Mouse (Mus musculus): ENCODE measurements around the gene Ppp1r15b. TPM values are rescaled to one million over a fixed set of nuclear protein-coding genes. Genes with fewer than 3 reads are reported as not detected.
A peak's percentile ranks its signal among the peaks of the same experiment; 100 is the strongest.

Ppp1r15b gene
- 6.7 and 8.7 TPM in 2 replicates for polyA plus RNA-seq (2012; ENCODE audit: insufficient read depth, low replicate concordance)

GRCm38 (mm10) chr1:133130638-133131560, at the start of gene Ppp1r15b:
Ppp1r15b (plus strand) TSS chr1:133131143.
- no peaks in the 10 kb centered on the region for H3K9me3 ChIP-seq

DNA sequence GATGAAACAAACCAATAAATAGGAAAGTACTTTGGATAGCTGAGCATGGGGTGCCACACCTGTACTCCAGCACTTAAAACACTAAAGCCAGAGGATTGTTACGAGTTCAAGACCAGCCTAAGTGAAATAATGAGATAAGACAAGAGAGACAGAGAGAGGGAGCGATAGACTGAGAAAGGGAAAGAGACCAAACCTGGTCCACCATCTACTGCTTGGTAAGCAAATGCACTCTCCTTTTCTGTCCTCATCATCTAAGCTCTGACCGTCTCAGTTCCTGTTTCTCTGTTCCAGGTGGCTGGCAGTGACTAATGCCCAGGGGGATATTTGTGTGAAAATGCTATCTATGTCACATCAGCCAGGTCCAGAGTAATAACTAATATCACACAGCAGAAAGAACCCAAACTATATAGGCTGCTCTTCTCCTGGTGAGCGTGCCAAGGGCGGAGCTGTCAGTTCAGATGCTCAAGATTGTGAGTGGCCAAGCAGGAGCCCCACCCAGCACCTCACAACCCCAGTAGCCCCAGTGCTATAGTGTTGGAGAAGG, 47.9 kb upstream of the Ppp1r15b start:
- Histone ChIP-seq H3K27me3 (replicated peaks) (peaks cover 71% of the 10 kb centered on the region), H3K4me1 (peaks cover 46% of the 10 kb centered on the region), H3K4me3 (replicated peaks) (no peak overlapping the region), H3K9me3 (0 out of 2 replicates have a peak, but pooled peaks cover 7% of the 10 kb centered on the region), H3K36me3 (replicated peaks; ENCODE audit: low read length) (peaks cover 76% of the 10 kb centered on the region)
- TF ChIP-seq FLI1 (IDR thresholded peaks at IDR 0.05; ENCODE audit: low read length) (no peak), GATA1 (IDR thresholded peaks at IDR 0.05; ENCODE audit: borderline replicate concordance, low read length) (no peak)

More at GRCm38 (mm10) chr1:133130638-133131560, at the start of gene Ppp1r15b:
- no peaks in the 10 kb centered on the region for H3K27me3 ChIP-seq (replicated peaks)
- TF ChIP-seq GATA1 (IDR thresholded peaks at IDR 0.05; ENCODE audit: borderline replicate concordance, low read length) (no peak), FLI1 (IDR thresholded peaks at IDR 0.05; ENCODE audit: low read length) (no peak; the same call in 1 of the 2 replicates)
- H3K36me3 ChIP-seq (replicated peaks; ENCODE audit: low read length) = peaks cover 30% of the 10 kb centered on the region
- peaks cover 37% of the 10 kb centered on the region for H3K4me1 ChIP-seq
- peak within 1 kb of the TSS; percentile 98 for H3K4me3 ChIP-seq (replicated peaks)

DNA sequence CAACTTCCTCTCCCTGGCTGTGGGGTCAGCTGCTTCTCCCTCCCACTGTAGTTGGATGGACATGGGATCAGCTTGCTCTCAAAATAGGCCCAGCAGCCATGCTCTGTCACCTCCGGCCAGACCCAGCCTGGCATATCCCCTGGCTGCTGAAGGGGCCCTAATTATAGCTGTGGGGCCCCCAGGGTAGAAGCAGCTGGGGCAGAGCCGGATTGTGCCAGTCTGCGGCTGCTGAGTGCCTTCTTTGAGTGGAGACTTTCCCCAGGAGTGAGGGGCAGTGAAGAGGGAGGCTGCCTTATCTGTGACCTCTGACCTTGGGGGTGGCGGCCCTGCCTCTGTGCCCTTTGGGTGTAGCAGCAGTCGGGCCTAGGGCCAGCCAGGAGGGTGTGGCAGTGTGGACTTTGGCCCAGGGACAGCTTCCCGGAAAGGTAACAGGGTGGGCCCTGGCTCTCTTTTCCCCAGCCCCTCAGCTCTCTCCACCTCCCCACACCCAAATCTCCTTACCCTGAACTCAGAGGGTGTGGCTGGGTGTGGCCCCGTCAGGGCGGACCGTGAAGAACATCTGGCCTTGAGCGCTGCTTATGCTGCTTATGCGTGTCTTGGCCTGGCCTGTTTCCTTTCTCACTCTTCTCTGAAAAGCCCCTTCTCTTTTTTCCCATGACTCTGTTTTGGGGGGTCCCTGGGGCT, 46.9 kb upstream of the Ppp1r15b start:
- Histone ChIP-seq H3K4me1 (peaks cover 45% of the 10 kb centered on the region), H3K4me3 (replicated peaks) (peak overlapping the region; percentile 64), H3K9me3 (0 out of 2 replicates have a peak, but pooled peaks cover 6% of the 10 kb centered on the region), H3K27me3 (replicated peaks) (peaks cover 68% of the 10 kb centered on the region), H3K36me3 (replicated peaks; ENCODE audit: low read length) (peaks cover 80% of the 10 kb centered on the region)
- TF ChIP-seq GATA1 (IDR thresholded peaks at IDR 0.05; ENCODE audit: borderline replicate concordance, low read length) = no peak
- TF ChIP-seq FLI1 (IDR thresholded peaks at IDR 0.05; ENCODE audit: low read length) = no peak

DNA sequence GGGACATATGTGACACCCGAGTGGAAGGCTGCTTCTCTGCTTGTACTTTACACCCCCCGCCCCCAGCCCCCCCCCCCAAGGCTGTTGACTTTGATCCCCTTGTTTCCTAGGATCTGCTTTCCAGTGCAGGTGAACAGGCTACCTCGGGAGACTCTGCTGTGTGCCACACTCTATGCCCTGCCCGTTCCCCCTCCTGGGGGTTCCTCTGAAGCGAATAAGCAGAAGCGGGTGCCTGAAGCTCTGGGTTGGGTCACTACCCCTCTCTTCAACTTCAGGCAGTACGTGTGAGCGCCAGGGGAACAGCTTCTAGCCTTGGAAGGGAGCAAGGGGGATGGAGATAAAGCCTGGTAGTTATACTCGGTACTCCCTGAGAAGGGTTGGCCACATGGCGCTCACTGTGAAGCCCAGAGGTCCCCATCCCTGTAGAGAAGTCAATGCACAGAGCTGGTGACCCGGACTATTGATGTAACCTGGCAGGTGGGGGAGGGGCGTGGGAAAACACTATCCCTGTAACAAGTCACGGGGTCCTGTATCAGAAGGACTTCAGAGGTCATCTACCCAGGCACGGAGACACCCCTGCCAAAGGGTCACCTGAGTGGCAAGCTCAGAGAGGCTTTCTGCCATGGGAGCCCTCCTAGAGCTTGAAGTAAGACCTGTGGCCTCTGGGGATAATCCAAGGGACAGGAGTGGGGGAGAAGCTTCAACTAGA, 46.1 kb upstream of the Ppp1r15b start:
- no peak overlapping the region for H3K4me3 ChIP-seq (replicated peaks)
- peaks cover 79% of the 10 kb centered on the region for H3K36me3 ChIP-seq (replicated peaks; ENCODE audit: low read length)
- H3K27me3 ChIP-seq (replicated peaks) = peaks cover 64% of the 10 kb centered on the region
- peaks cover 48% of the 10 kb centered on the region for H3K4me1 ChIP-seq
- H3K9me3 ChIP-seq = no peaks in the 10 kb centered on the region
- no peak for TF ChIP-seq GATA1 (IDR thresholded peaks at IDR 0.05; ENCODE audit: borderline replicate concordance, low read length)

DNA sequence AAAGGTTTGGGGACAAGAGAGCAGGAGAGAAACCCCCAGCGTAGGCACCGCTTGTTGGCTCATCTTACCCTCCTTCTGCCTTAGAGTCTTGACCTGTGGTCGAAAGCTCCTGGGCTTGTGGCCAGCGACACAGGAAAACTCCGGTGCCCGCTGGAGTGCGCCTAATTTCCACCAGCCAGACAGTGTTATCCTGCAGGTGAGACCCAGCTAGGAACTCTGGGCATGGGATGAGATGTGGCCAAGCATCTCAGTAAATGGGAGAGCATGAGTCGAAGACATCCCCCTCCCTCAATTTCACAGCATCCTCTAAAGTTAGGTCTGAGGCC, 45.6 kb upstream of the Ppp1r15b start:
- Histone ChIP-seq H3K4me1 (peaks cover 49% of the 10 kb centered on the region), H3K9me3 (no peaks in the 10 kb centered on the region), H3K4me3 (replicated peaks) (no peak overlapping the region), H3K36me3 (replicated peaks; ENCODE audit: low read length) (peaks cover 81% of the 10 kb centered on the region), H3K27me3 (replicated peaks) (peaks cover 64% of the 10 kb centered on the region)
- no peak for TF ChIP-seq FLI1 (IDR thresholded peaks at IDR 0.05; ENCODE audit: low read length)
- TF ChIP-seq GATA1 (IDR thresholded peaks at IDR 0.05; ENCODE audit: borderline replicate concordance, low read length) = no peak

DNA sequence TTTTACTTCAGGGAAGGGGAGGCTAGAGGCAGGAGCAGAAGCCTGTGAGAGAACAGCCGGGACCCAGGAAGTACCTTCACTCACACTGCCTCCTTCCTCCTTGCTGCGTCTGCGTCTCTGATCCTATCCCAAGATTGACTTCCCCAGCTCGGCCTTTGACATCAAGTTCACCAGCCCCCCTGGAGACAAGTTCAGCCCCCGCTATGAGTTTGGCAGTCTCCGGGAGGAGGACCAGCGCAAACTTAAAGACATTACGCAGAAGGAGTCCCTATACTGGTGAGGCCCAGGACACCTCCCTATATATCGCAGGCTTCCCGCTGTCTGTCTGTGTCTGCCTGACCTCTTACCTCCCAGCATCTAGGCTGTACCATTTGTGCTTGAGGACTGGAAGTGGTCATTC, 44.1 kb upstream of the Ppp1r15b start:
- TF ChIP-seq FLI1 (IDR thresholded peaks at IDR 0.05; ENCODE audit: low read length) (no peak), GATA1 (IDR thresholded peaks at IDR 0.05; ENCODE audit: borderline replicate concordance, low read length) (no peak)
- Histone ChIP-seq H3K36me3 (replicated peaks; ENCODE audit: low read length) (peaks cover 84% of the 10 kb centered on the region), H3K4me1 (peaks cover 49% of the 10 kb centered on the region), H3K27me3 (replicated peaks) (peaks cover 68% of the 10 kb centered on the region), H3K9me3 (no peaks in the 10 kb centered on the region), H3K4me3 (replicated peaks) (no peak overlapping the region)

GRCm38 (mm10) chr1:133087206-133087905, 43.6 kb upstream of the Ppp1r15b start:
- Histone ChIP-seq H3K4me3 (replicated peaks) (no peak overlapping the region), H3K4me1 (peaks cover 54% of the 10 kb centered on the region), H3K9me3 (no peaks in the 10 kb centered on the region), H3K27me3 (replicated peaks) (peaks cover 68% of the 10 kb centered on the region), H3K36me3 (replicated peaks; ENCODE audit: low read length) (peaks cover 84% of the 10 kb centered on the region)
- no peak for TF ChIP-seq GATA1 (IDR thresholded peaks at IDR 0.05; ENCODE audit: borderline replicate concordance, low read length)
- no peak for TF ChIP-seq FLI1 (IDR thresholded peaks at IDR 0.05; ENCODE audit: low read length)

DNA sequence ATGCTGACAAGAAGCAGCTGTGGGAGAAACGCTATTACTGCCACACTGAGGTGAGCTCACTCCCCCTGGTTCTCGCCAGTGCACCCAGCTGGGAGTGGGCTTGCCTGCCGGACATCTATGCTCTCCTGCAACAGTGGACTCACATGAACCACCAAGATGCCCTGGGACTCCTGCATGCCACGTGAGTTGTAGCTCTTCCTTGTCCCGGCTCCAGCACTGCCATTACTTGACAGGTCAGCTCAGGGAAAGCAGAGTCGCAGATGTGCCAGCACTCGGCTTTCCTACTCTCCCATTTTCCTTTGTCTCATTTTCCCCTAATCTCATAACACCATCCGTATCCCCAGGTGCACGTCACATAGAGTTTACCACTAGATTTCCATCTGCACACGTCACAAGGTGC, 42.7 kb upstream of the Ppp1r15b start:
- peaks cover 52% of the 10 kb centered on the region for H3K4me1 ChIP-seq
- H3K4me3 ChIP-seq (replicated peaks) = no peak overlapping the region
- TF ChIP-seq FLI1 (IDR thresholded peaks at IDR 0.05; ENCODE audit: low read length) (no peak), GATA1 (IDR thresholded peaks at IDR 0.05; ENCODE audit: borderline replicate concordance, low read length) (no peak)
- H3K9me3 ChIP-seq = no peaks in the 10 kb centered on the region
- H3K27me3 ChIP-seq (replicated peaks) = peaks cover 64% of the 10 kb centered on the region
- peaks cover 82% of the 10 kb centered on the region for H3K36me3 ChIP-seq (replicated peaks; ENCODE audit: low read length)

DNA sequence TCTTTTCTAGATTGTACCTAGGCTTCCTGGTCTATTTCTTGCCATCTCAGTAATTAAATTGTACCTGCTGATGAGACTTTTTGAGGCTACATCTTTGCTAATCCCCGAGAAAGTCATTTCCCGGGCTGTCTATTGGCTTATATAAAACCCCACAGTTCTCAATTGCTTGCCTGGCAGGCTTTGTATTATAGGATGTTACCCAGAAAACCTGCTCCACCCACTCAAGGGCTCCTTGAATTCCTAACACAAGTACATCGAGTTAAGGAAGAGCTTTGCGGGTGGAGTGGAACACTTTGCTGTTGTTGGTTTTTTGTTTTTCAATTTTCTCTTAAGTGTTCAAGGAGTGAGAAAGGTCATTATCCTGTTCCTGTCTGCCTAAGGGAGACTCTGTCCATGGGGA, 41.5 kb upstream of the Ppp1r15b start:
- Histone ChIP-seq H3K36me3 (replicated peaks; ENCODE audit: low read length) (peaks cover 82% of the 10 kb centered on the region), H3K4me1 (peaks cover 40% of the 10 kb centered on the region), H3K27me3 (replicated peaks) (peaks cover 58% of the 10 kb centered on the region), H3K9me3 (no peaks in the 10 kb centered on the region), H3K4me3 (replicated peaks) (no peak overlapping the region)
- TF ChIP-seq FLI1 (IDR thresholded peaks at IDR 0.05; ENCODE audit: low read length) = no peak
- no peak for TF ChIP-seq GATA1 (IDR thresholded peaks at IDR 0.05; ENCODE audit: borderline replicate concordance, low read length)

All from megakaryocyte, embryonic 14.5 days (primary cell).